Mouse (Mus musculus) neutrophil, adult 83 days (primary cell): ENCODE data around the gene Sec61b. TPM values are rescaled to one million over a fixed set of nuclear protein-coding genes. Genes with fewer than 3 reads are reported as not detected.

Source experiments
- total RNA-seq, 2 experiments: library from RNA; stranded (reverse); gene quantifications; one replicate each; pipeline ENCODE4 v1.2.4; 2023

Sec61b gene
- 100 to 1,000 TPM; 133 to 145 TPM for total RNA-seq

GRCm38 (mm10) chr4:47473968-47474729 lies at the start of gene Sec61b, which contains the start of gene Alg2:
TSS of gene Sec61b (plus strand) at chr4:47474658.
TSS of gene Alg2 (minus strand) at chr4:47474333.

Other genes starting within 250 kb of the Sec61b start
- 10 to 100 TPM; 26.8 to 32.2 TPM for gene Tgfbr1, start 121.4 kb upstream of the Sec61b start, total RNA-seq
- 1 to 10 TPM; 8.8 to 8.9 TPM for gene Alg2, start 325 bp upstream of the Sec61b start, total RNA-seq